Mouse (Mus musculus): Measurements from ENCODE around the gene Irs3. TPM values are rescaled to one million over a fixed set of nuclear protein-coding genes. Genes with fewer than 3 reads are reported as not detected.

Irs3 gene
- polyA plus RNA-seq, 1 experiment: 0.79 TPM

- 87% methylated on average over 11 of the region's 11 CpGs for WGBS
- Histone ChIP-seq H3K4me1 (ENCODE audit: control insufficient read depth, insufficient read depth, insufficient read length) (peaks cover 20% of the 10 kb centered on the region; the same call in 1 of the 2 replicates), H3K27me3 (ENCODE audit: control insufficient read depth, insufficient read depth, low read length) (no peaks in the 10 kb centered on the region), H3K27ac (ENCODE audit: insufficient read depth, low read length) (peak within 1 kb of the TSS; percentile 3; the same call in 1 of the 2 replicates), H3K4me3 (ENCODE audit: extremely low read depth, insufficient read depth, insufficient read length) (no peak within 1 kb of the TSS), H3K36me3 (ENCODE audit: control insufficient read depth, insufficient read depth, low read length) (no peaks in the 10 kb centered on the region)
- TF ChIP-seq POLR2A (IDR thresholded peaks at IDR 0.05; ENCODE audit: low read depth, low read length) (no peak), CTCF (IDR thresholded peaks at IDR 0.05; ENCODE audit: extremely low read depth, insufficient read depth, insufficient read length, insufficient replicate concordance) (no peak)
- no peak for DNase-seq (ENCODE audit: low read depth in 1 of 2, low spot score in 2 of 2)
Measured at GRCm38 (mm10) chr5:137613550-137613949, 32.0 kb downstream of the Irs3 start, which contains the start of gene Pcolce. Gene Pcolce (minus strand): TSS chr5:137613784.

- Histone ChIP-seq H3K4me3 (ENCODE audit: extremely low read depth, insufficient read depth, insufficient read length) (no peak overlapping the region), H3K27me3 (ENCODE audit: control insufficient read depth, insufficient read depth, low read length) (no peaks in the 10 kb centered on the region), H3K27ac (ENCODE audit: insufficient read depth, low read length) (peak overlapping the region; percentile 3; the same call in 1 of the 2 replicates), H3K4me1 (ENCODE audit: control insufficient read depth, insufficient read depth, insufficient read length) (peaks cover 20% of the 10 kb centered on the region; the same call in 1 of the 2 replicates), H3K36me3 (ENCODE audit: control insufficient read depth, insufficient read depth, low read length) (no peaks in the 10 kb centered on the region)
- WGBS: 82% methylated on average over 5 of the region's 5 CpGs
- no peak for DNase-seq (ENCODE audit: low read depth in 1 of 2, low spot score in 2 of 2)
- TF ChIP-seq CTCF (IDR thresholded peaks at IDR 0.05; ENCODE audit: extremely low read depth, insufficient read depth, insufficient read length, insufficient replicate concordance) (no peak), POLR2A (IDR thresholded peaks at IDR 0.05; ENCODE audit: low read depth, low read length) (no peak)
Measured at GRCm38 (mm10) chr5:137613076-137613475, 32.4 kb downstream of the Irs3 start.

DNA sequence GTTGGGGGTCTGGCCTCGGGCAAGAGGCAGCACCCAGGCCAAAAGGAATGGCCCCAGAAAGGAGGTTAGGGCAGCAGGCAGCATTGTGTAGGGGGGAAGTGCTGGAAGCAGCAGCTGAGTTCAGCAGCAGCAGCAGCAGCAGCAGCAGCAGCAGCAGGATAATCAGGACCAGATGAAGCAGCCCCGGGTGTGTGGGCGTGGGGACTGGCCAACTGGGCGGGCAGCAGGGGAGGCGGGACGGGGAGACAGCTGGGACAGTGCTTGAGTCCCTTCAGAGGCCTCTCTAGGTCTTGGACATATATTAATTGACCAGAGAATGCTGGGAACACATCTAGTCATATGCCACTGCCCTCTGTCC lies 34.3 kb downstream of the Irs3 start:
- Histone ChIP-seq H3K27ac (ENCODE audit: insufficient read depth, low read length) (peak overlapping the region; percentile 60), H3K36me3 (ENCODE audit: control insufficient read depth, insufficient read depth, low read length) (no peaks in the 10 kb centered on the region; the same call in 1 of the 2 replicates)
- no peak for TF ChIP-seq CTCF (IDR thresholded peaks at IDR 0.05; ENCODE audit: extremely low read depth, insufficient read depth, insufficient read length, insufficient replicate concordance)
- TF ChIP-seq POLR2A (IDR thresholded peaks at IDR 0.05; ENCODE audit: low read depth, low read length): no peak

GRCm38 (mm10) chr5:137610548-137611244 lies 34.8 kb downstream of the Irs3 start:
- WGBS: 70% methylated on average over 12 of the region's 12 CpGs
- Histone ChIP-seq H3K27ac (ENCODE audit: insufficient read depth, low read length) (peak overlapping the region; percentile 60), H3K36me3 (ENCODE audit: control insufficient read depth, insufficient read depth, low read length) (no peaks in the 10 kb centered on the region; the same call in 1 of the 2 replicates), H3K27me3 (ENCODE audit: control insufficient read depth, insufficient read depth, low read length) (no peaks in the 10 kb centered on the region), H3K4me3 (ENCODE audit: extremely low read depth, insufficient read depth, insufficient read length) (peak overlapping the region; percentile 1), H3K4me1 (ENCODE audit: control insufficient read depth, insufficient read depth, insufficient read length) (peaks cover 20% of the 10 kb centered on the region; the same call in 1 of the 2 replicates)
- no peak for TF ChIP-seq POLR2A (IDR thresholded peaks at IDR 0.05; ENCODE audit: low read depth, low read length)
- no peak for TF ChIP-seq CTCF (IDR thresholded peaks at IDR 0.05; ENCODE audit: extremely low read depth, insufficient read depth, insufficient read length, insufficient replicate concordance)
- no peak for DNase-seq (ENCODE audit: low read depth in 1 of 2, low spot score in 2 of 2)

More for the DNA sequence above, 34.3 kb downstream of the Irs3 start:
- peaks cover 20% of the 10 kb centered on the region; the same call in 1 of the 2 replicates for H3K4me1 ChIP-seq (ENCODE audit: control insufficient read depth, insufficient read depth, insufficient read length)
- H3K4me3 ChIP-seq (ENCODE audit: extremely low read depth, insufficient read depth, insufficient read length): no peak overlapping the region; the same call in 1 of the 2 replicates
- no peak for DNase-seq (ENCODE audit: low read depth in 1 of 2, low spot score in 2 of 2)
- WGBS: 68% methylated on average over 6 of the region's 6 CpGs
- no peaks in the 10 kb centered on the region for H3K27me3 ChIP-seq (ENCODE audit: control insufficient read depth, insufficient read depth, low read length)

- peaks cover 20% of the 10 kb centered on the region; the same call in 1 of the 2 replicates for H3K4me1 ChIP-seq (ENCODE audit: control insufficient read depth, insufficient read depth, insufficient read length)
- no peak for DNase-seq (ENCODE audit: low read depth in 1 of 2, low spot score in 2 of 2)
- H3K36me3 ChIP-seq (ENCODE audit: control insufficient read depth, insufficient read depth, low read length): no peaks in the 10 kb centered on the region; the same call in 1 of the 2 replicates
- 86% methylated on average over 4 of the region's 4 CpGs for WGBS
- H3K4me3 ChIP-seq (ENCODE audit: extremely low read depth, insufficient read depth, insufficient read length): peak overlapping the region; percentile 1; the same call in 1 of the 2 replicates
- TF ChIP-seq POLR2A (IDR thresholded peaks at IDR 0.05; ENCODE audit: low read depth, low read length) (no peak), CTCF (IDR thresholded peaks at IDR 0.05; ENCODE audit: extremely low read depth, insufficient read depth, insufficient read length, insufficient replicate concordance) (no peak)
- no peaks in the 10 kb centered on the region for H3K27me3 ChIP-seq (ENCODE audit: control insufficient read depth, insufficient read depth, low read length)
- no peak overlapping the region for H3K27ac ChIP-seq (ENCODE audit: insufficient read depth, low read length)
Measured at GRCm38 (mm10) chr5:137610056-137610455, 35.5 kb downstream of the Irs3 start.

DNA sequence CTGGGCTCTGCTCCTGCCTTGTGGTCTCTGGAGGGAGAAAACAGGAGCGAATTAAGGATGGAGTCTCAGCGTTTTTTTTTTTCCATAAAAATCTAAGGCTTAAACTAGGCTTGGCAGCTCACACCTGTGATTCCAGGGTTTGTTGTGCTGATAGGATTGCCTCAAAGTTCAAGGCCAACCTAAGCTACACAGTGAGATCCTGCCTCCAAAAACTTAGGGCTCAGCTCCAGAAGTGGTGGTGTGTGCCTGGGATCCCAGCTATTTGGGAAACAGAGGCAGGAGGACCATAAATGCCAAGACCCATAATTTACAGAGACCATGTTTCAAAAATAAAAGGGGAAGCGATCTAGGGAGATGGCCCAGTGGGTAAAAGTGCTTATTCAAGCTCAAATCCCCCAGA lies 36.2 kb downstream of the Irs3 start:
- Histone ChIP-seq H3K27me3 (ENCODE audit: control insufficient read depth, insufficient read depth, low read length) (no peaks in the 10 kb centered on the region), H3K4me1 (ENCODE audit: control insufficient read depth, insufficient read depth, insufficient read length) (peaks cover 20% of the 10 kb centered on the region; the same call in 1 of the 2 replicates), H3K4me3 (ENCODE audit: extremely low read depth, insufficient read depth, insufficient read length) (no peak overlapping the region), H3K27ac (ENCODE audit: insufficient read depth, low read length) (peak overlapping the region; percentile 22), H3K36me3 (ENCODE audit: control insufficient read depth, insufficient read depth, low read length) (no peaks in the 10 kb centered on the region; the same call in 1 of the 2 replicates)
- no peak for DNase-seq (ENCODE audit: low read depth in 1 of 2, low spot score in 2 of 2)
- 48% methylated on average over 3 of the region's 3 CpGs for WGBS
- TF ChIP-seq POLR2A (IDR thresholded peaks at IDR 0.05; ENCODE audit: low read depth, low read length): no peak
- no peak for TF ChIP-seq CTCF (IDR thresholded peaks at IDR 0.05; ENCODE audit: extremely low read depth, insufficient read depth, insufficient read length, insufficient replicate concordance)
